Mouse (Mus musculus): ENCODE measurements around the gene Tbx2. TPM values are rescaled to one million over a fixed set of nuclear protein-coding genes. Genes with fewer than 3 reads are reported as not detected.

Tbx2 gene
- 0.64 and 1.0 TPM in 2 replicates for polyA plus RNA-seq (2015; fragmentation: Nextera tagmentation; extraction: Ambion mirVana)

DNA sequence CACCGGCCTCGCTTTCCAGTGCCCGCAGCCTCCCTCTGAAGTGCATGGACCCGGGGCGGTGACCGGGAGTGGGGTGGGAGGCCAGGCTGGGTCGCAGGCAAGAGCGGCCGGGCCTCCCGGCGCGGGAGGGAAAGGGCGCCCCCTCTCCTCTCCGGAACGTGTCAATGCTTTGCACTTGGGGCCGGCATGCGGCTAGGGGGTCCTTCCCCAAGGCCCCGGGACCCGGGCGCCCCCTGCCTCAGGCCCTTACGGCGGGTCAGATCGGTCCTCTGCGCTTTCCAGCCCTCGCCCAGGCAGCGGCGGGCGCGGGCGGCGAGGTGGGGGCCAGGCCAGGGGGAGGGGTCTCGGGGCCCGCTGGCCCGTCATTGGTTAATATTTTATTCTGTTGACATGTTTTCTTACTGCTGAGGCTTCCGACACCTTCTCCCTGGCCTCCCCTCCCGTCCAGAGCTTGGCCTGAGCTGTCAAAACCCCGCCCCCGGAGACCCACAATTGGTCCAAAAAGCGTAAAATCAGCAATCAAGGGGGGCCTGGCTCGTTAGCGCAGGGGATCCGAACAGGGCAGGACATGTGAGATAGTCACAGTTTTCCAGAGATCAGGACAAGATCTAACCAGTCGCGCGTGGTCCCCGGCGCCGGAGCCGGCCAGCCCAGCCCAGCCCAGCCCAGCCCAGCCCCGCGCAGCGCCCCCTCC lies at the start of gene Tbx2:
Tbx2 (plus strand) TSS at position 321 of the 694 bp plus-strand sequence.

GRCm38 (mm10) chr11:85850233-85850632 lies 17.9 kb downstream of the Tbx2 start, which contains the start of gene Gm11444:
Gm11444 (minus strand) TSS chr11:85850333.

DNA sequence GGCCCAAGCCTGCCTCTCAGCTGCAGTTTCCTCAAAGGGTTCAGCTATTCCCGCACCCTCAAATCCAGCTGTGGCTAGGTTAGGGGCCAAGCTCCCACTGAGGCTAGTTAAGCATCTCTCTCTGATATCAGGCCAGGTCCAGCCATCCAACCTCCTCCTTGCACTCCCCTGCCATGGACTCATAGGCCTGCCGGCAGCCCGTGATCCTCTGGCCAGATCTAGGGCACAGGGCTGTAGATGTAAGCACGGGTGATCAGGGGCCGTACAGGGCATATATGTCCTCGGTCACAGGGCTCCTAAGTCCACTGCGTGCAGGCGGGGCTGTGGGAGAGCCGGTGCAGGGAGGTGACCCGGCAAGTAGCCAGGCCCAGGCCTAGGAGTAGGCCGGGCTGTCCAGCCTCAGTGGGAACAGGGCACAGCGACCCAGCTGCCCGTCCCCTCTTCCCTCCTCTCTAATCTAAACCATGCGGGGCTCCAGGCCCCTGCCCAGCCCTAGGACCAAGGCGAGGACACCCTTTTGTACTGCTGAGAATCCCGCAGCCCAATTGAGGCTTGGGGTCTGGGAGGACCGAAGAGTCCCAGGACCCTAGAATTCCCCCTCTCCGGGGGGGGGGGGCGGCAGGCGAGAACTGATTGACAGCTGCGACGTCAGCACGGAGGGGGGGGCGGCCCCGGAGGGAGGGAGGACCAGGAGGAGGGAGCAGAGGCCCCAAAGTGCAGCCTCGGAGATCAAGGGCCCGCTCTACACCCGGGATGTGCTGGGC lies 53.5 kb downstream of the Tbx2 start, which contains the start of gene Tbx4:
Tbx4 (plus strand) TSS at position 758 of the 764 bp plus-strand sequence.

Other genes starting within 250 kb of the Tbx2 start
- not detected in 2 replicates for gene Gm11444, start 17.8 kb downstream of the Tbx2 start, polyA plus RNA-seq (2015; fragmentation: Nextera tagmentation; extraction: Ambion mirVana)
- 0.04 and 0.16 TPM in 2 replicates for gene Tbx4, start 53.9 kb downstream of the Tbx2 start, polyA plus RNA-seq (2015; fragmentation: Nextera tagmentation; extraction: Ambion mirVana)